Mouse (Mus musculus): ENCODE measurements at regions not wholly inside any gene's neighbourhood (a gene's known extent, or its start where the extent isn't known, plus 50 kb on each side); places are given as distances from the start of the nearest gene placed in this dataset.

DNA sequence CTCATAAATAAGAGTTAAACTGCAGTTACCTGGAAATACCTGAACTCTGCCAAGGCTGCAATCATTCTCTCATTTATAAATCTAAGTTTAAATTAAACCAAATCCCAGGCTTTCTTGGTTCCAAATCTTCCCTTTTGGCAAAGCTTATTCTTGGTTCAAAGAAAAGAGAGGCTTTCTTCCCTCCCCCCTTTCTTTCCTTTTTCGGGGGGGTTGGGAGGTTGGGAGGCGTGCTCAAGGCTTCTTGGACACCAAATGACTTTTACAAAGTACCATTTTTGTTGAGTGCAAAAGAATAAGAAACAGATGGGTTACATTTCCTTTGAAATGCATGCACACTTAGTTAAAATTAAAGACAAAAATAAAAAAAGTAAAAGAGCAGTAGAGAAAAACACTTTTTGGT lies 105.4 kb upstream of the Mroh9 start:
- no peak for DNase-seq (ENCODE audit: low spot score)
- Histone ChIP-seq H3K4me2 (ENCODE audit: low read depth) (no peak overlapping the region), H3K4me3 (ENCODE audit: low read depth, low read length) (no peak overlapping the region), H3K4me1 (ENCODE audit: control insufficient read depth, insufficient read depth, low read length) (no peaks in the 10 kb centered on the region), H3K9ac (ENCODE audit: low read length) (no peak overlapping the region), H3K27ac (ENCODE audit: low read depth, low read length) (no peak overlapping the region), H3K36me3 (ENCODE audit: control insufficient read depth, insufficient read depth, low read length) (no peaks in the 10 kb centered on the region), H3K27me3 (ENCODE audit: control insufficient read depth, insufficient read depth, low read length) (no peaks in the 10 kb centered on the region), H3K9me3 (ENCODE audit: control insufficient read depth, low read length) (no peaks in the 10 kb centered on the region)
- 83% methylated on average over 2 of the region's 2 CpGs for WGBS
- no peak for ATAC-seq (ENCODE audit: insufficient read depth, low FRiP score, low TSS enrichment)

DNA sequence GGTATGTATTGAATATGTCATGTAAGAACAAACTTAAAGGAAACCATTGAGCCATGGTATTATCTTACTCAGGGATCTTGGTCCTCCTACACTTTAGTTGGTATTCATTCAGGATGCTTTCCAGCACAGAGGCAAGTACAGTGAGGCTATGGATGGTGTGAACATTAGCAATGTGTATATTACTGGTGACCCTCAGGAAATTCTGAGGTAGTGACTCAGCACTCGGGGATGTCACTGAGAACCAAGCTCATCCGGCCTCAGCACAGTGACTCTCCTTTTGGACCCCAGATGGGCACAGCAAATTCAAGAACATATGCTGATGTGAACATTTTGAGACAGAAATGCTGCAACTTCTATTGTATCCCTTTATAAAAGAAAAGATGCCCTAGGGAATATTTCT lies 96.4 kb upstream of the Mroh9 start:
- Histone ChIP-seq H3K4me1 (ENCODE audit: control insufficient read depth, insufficient read depth, low read length) (no peaks in the 10 kb centered on the region), H3K9ac (ENCODE audit: low read length) (no peak overlapping the region), H3K36me3 (ENCODE audit: control insufficient read depth, insufficient read depth, low read length) (no peaks in the 10 kb centered on the region), H3K4me2 (ENCODE audit: low read depth) (no peak overlapping the region), H3K27me3 (ENCODE audit: control insufficient read depth, insufficient read depth, low read length) (no peaks in the 10 kb centered on the region), H3K9me3 (ENCODE audit: control insufficient read depth, low read length) (no peaks in the 10 kb centered on the region), H3K27ac (ENCODE audit: low read depth, low read length) (no peak overlapping the region), H3K4me3 (ENCODE audit: low read depth, low read length) (no peak overlapping the region)
- DNase-seq (ENCODE audit: low spot score): no peak
- no peak for ATAC-seq (ENCODE audit: insufficient read depth, low FRiP score, low TSS enrichment)
- 91% methylated on average over 2 of the region's 2 CpGs for WGBS

DNA sequence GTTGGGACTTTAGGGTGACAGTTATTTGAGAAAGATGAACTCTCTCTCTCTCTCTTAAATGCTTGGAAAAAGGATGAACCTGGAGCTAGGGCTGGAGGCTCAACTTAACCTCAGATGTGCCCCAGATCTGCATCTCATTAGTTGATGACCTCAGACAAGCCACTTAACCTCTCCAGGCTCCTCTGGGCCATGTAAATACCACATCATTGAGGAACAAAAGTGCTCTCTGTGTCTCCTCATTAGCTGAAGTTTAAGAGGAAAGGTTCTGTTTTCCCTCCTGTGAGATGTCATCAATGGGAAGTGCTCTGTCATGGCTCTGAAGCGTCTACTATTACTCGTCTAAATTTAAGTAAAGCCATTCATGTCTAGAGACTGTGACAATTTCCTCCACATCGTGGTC lies 91.5 kb upstream of the Mroh9 start:
- no peaks in the 10 kb centered on the region for H3K4me1 ChIP-seq (ENCODE audit: control insufficient read depth, insufficient read depth, low read length)
- no peak overlapping the region for H3K27ac ChIP-seq (ENCODE audit: low read depth, low read length)
- WGBS: 36% methylated on average over 3 of the region's 3 CpGs
- H3K9ac ChIP-seq (ENCODE audit: low read length): no peak overlapping the region
- no peak for ATAC-seq (ENCODE audit: insufficient read depth, low FRiP score, low TSS enrichment)
- no peaks in the 10 kb centered on the region for H3K9me3 ChIP-seq (ENCODE audit: control insufficient read depth, low read length)
- no peaks in the 10 kb centered on the region for H3K36me3 ChIP-seq (ENCODE audit: control insufficient read depth, insufficient read depth, low read length)
- no peaks in the 10 kb centered on the region for H3K27me3 ChIP-seq (ENCODE audit: control insufficient read depth, insufficient read depth, low read length)
- no peak for DNase-seq (ENCODE audit: low spot score)
- no peak overlapping the region for H3K4me2 ChIP-seq (ENCODE audit: low read depth)
- H3K4me3 ChIP-seq (ENCODE audit: low read depth, low read length): no peak overlapping the region

DNA sequence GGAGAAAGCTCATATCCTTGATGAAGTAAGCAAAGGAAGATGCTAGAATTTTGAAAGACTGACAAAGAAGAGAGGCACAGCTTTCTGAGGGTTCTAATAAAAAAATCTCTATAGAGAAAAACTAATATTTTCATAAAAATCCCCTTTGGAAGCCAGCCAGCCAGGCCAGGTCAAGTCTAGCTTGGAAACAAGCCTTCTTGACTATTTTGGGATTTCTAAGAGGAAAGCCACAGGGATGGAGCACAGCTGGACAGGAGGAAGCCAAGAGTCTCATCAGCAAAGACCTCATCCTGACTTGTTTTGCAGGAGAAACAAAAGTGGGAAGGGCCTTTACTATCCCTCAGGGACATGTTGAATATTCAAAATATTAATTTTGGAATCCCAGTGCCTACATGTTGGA lies 81.6 kb upstream of the Mroh9 start:
- ATAC-seq (ENCODE audit: insufficient read depth, low FRiP score, low TSS enrichment) (no peak), DNase-seq (ENCODE audit: low spot score) (no peak)
- H3K36me3 ChIP-seq (ENCODE audit: control insufficient read depth, insufficient read depth, low read length): no peaks in the 10 kb centered on the region
- no peaks in the 10 kb centered on the region for H3K9me3 ChIP-seq (ENCODE audit: control insufficient read depth, low read length)
- no peak overlapping the region for H3K27ac ChIP-seq (ENCODE audit: low read depth, low read length)
- H3K9ac ChIP-seq (ENCODE audit: low read length): no peak overlapping the region
- H3K4me3 ChIP-seq (ENCODE audit: low read depth, low read length): no peak overlapping the region
- no peaks in the 10 kb centered on the region for H3K4me1 ChIP-seq (ENCODE audit: control insufficient read depth, insufficient read depth, low read length)
- H3K4me2 ChIP-seq (ENCODE audit: low read depth): no peak overlapping the region
- H3K27me3 ChIP-seq (ENCODE audit: control insufficient read depth, insufficient read depth, low read length): no peaks in the 10 kb centered on the region

DNA sequence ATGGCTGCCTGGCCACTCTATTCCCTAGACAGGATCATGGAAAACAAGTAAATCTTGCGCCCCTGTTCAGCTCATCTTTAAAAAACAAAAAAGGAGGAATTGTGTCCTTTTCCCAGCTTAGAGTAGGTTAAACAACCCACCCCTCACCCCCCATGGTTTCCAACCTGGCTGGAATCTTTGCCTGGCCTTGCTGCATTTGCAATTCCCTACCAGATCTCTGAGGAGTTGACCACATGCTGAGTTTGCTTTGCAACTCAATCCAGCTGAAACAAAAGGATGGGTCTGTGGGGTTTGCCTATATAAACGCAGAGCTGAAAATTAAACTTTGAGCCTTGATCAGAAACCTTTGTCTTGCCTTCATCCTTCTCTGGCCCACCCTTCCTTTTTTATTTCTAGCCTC lies 78.2 kb upstream of the Mroh9 start:
- no peak overlapping the region for H3K4me2 ChIP-seq (ENCODE audit: low read depth)
- no peaks in the 10 kb centered on the region for H3K27me3 ChIP-seq (ENCODE audit: control insufficient read depth, insufficient read depth, low read length)
- WGBS: 35% methylated on average over 2 of the region's 2 CpGs
- H3K4me1 ChIP-seq (ENCODE audit: control insufficient read depth, insufficient read depth, low read length): no peaks in the 10 kb centered on the region
- H3K9me3 ChIP-seq (ENCODE audit: control insufficient read depth, low read length): no peaks in the 10 kb centered on the region
- no peak overlapping the region for H3K27ac ChIP-seq (ENCODE audit: low read depth, low read length)
- no peak for ATAC-seq (ENCODE audit: insufficient read depth, low FRiP score, low TSS enrichment)
- no peaks in the 10 kb centered on the region for H3K36me3 ChIP-seq (ENCODE audit: control insufficient read depth, insufficient read depth, low read length)
- DNase-seq (ENCODE audit: low spot score): no peak
- H3K9ac ChIP-seq (ENCODE audit: low read length): no peak overlapping the region
- H3K4me3 ChIP-seq (ENCODE audit: low read depth, low read length): no peak overlapping the region

DNA sequence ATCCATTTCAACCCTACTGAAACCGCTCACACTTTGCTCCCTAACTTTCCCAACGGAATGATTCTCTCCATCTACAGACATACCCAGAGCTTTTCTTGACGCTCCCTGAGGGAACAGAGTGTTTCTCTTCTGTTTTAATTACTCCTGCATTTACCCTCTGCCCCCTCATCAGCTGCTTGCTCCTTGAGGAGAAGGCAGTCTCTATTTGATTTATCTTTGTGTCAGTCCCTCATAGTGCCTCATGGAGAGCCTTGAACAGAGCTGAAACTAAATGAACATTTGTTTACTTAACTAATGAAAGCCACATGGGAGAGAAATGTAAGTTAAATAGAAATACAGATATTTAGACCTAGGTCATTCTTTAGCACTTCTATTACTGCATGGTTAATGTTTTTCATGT lies 74.4 kb upstream of the Mroh9 start:
- Histone ChIP-seq H3K36me3 (ENCODE audit: control insufficient read depth, insufficient read depth, low read length) (no peaks in the 10 kb centered on the region), H3K4me1 (ENCODE audit: control insufficient read depth, insufficient read depth, low read length) (no peaks in the 10 kb centered on the region), H3K9me3 (ENCODE audit: control insufficient read depth, low read length) (no peaks in the 10 kb centered on the region), H3K27me3 (ENCODE audit: control insufficient read depth, insufficient read depth, low read length) (no peaks in the 10 kb centered on the region), H3K4me3 (ENCODE audit: low read depth, low read length) (no peak overlapping the region), H3K4me2 (ENCODE audit: low read depth) (no peak overlapping the region), H3K27ac (ENCODE audit: low read depth, low read length) (no peak overlapping the region), H3K9ac (ENCODE audit: low read length) (no peak overlapping the region)
- 46% methylated on average over 3 of the region's 3 CpGs for WGBS
- DNase-seq (ENCODE audit: low spot score): no peak
- no peak for ATAC-seq (ENCODE audit: insufficient read depth, low FRiP score, low TSS enrichment)

DNA sequence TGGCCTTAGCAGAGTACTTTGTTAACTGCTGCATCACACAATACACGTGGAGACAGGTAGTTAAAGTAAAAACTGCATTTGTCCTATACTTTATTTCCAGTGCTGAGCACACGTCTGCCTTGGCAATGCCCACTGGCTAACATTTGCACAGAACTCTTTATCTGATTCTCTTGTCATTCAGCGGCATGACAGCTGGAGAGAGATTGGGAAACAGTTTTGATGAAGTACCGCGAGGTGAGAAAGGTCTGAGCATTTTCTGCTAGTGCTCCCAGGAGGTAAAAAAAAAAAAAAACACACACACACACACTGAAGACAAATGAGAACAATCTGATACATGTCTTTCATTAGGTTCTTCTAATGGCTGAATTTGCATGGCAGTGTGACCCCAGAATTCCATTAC lies 73.0 kb upstream of the Mroh9 start:
- no peaks in the 10 kb centered on the region for H3K9me3 ChIP-seq (ENCODE audit: control insufficient read depth, low read length)
- ATAC-seq (ENCODE audit: insufficient read depth, low FRiP score, low TSS enrichment) (no peak), DNase-seq (ENCODE audit: low spot score) (no peak)
- no peaks in the 10 kb centered on the region for H3K4me1 ChIP-seq (ENCODE audit: control insufficient read depth, insufficient read depth, low read length)
- 72% methylated on average over 5 of the region's 5 CpGs for WGBS
- no peaks in the 10 kb centered on the region for H3K36me3 ChIP-seq (ENCODE audit: control insufficient read depth, insufficient read depth, low read length)
- no peaks in the 10 kb centered on the region for H3K27me3 ChIP-seq (ENCODE audit: control insufficient read depth, insufficient read depth, low read length)
- no peak overlapping the region for H3K4me2 ChIP-seq (ENCODE audit: low read depth)
- no peak overlapping the region for H3K4me3 ChIP-seq (ENCODE audit: low read depth, low read length)
- H3K27ac ChIP-seq (ENCODE audit: low read depth, low read length): no peak overlapping the region
- no peak overlapping the region for H3K9ac ChIP-seq (ENCODE audit: low read length)

DNA sequence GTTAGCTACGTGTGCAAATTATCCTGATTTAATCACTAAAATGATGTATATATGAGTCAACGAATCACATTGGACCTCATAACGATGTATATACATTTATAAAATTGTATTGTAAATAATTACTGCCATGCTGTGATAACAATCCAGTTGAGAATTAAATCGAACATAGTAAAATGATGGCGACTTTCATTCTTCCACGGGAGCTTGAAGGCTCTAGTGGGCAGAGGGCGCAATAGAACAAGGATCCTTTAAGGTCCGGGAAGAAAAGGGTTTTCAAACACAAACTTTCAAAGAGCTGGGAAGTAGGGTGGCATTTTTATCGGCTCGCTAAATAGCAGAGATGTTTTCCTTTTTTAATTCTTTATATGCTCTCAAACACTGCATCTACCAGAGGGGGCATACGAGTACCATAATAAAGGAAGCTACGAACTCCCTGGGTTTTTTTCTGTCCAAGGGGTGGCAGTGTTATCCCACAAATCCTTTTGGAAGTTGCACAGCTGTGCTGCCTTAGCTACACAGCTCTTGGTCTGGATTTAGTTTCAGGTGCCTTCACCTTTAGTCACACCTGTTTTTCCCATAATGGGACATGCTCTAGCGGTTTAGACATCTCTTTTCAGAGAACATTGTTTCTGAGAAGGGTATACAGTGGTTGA lies 64.9 kb upstream of the Mroh9 start:
- ATAC-seq (ENCODE audit: insufficient read depth, low FRiP score, low TSS enrichment) (peak; percentile 85), DNase-seq (ENCODE audit: low spot score) (peak; percentile 76)
- H3K27me3 ChIP-seq (ENCODE audit: control insufficient read depth, insufficient read depth, low read length): no peaks in the 10 kb centered on the region
- H3K27ac ChIP-seq (ENCODE audit: low read depth, low read length): no peak overlapping the region
- peak overlapping the region; percentile 30; the same call in 1 of the 2 replicates for H3K4me2 ChIP-seq (ENCODE audit: low read depth)
- WGBS: 37% methylated on average over 13 of the region's 13 CpGs
- H3K4me1 ChIP-seq (ENCODE audit: control insufficient read depth, insufficient read depth, low read length): no peaks in the 10 kb centered on the region
- no peaks in the 10 kb centered on the region for H3K9me3 ChIP-seq (ENCODE audit: control insufficient read depth, low read length)
- H3K9ac ChIP-seq (ENCODE audit: low read length): no peak overlapping the region
- no peak overlapping the region for H3K4me3 ChIP-seq (ENCODE audit: low read depth, low read length)
- no peaks in the 10 kb centered on the region for H3K36me3 ChIP-seq (ENCODE audit: control insufficient read depth, insufficient read depth, low read length)

DNA sequence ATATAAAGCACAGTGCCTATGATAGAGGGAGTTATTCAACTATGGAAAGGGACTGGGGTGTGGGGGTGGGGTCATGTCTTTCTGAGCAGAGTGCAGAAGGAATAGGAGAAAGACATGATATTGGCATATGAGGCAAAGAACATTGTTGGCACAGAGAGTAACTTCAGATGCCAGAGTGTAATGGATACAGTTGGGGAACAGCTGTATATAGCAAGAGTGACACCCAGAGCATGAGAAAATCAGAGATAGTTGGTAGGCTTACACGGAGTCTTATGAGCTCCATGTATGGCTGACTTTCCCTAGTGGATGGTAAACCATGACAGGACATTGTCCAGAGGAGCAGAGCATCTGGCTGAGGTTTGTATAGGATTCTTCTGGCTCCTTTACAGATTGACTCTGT lies 61.2 kb upstream of the Mroh9 start:
- H3K4me3 ChIP-seq (ENCODE audit: low read depth, low read length): no peak overlapping the region
- H3K9ac ChIP-seq (ENCODE audit: low read length): no peak overlapping the region
- H3K27ac ChIP-seq (ENCODE audit: low read depth, low read length): no peak overlapping the region
- no peaks in the 10 kb centered on the region for H3K27me3 ChIP-seq (ENCODE audit: control insufficient read depth, insufficient read depth, low read length)
- ATAC-seq (ENCODE audit: insufficient read depth, low FRiP score, low TSS enrichment) (no peak), DNase-seq (ENCODE audit: low spot score) (no peak)
- WGBS: 75% methylated on average over 1 of the region's 1 CpGs
- H3K4me1 ChIP-seq (ENCODE audit: control insufficient read depth, insufficient read depth, low read length): no peaks in the 10 kb centered on the region
- no peaks in the 10 kb centered on the region for H3K36me3 ChIP-seq (ENCODE audit: control insufficient read depth, insufficient read depth, low read length)
- H3K9me3 ChIP-seq (ENCODE audit: control insufficient read depth, low read length): no peaks in the 10 kb centered on the region
- no peak overlapping the region for H3K4me2 ChIP-seq (ENCODE audit: low read depth)

Data from neural tube, embryonic 11.5 days (tissue).